In genomic region chr9:67877081-67877718, GRCm38 (mm10) we compare ENCODE assay signal across 10 mouse cellular contexts. TPM values are rescaled to one million over a fixed set of nuclear protein-coding genes. Genes with fewer than 3 reads are reported as not detected.
DNase-seq lines count a peak whose midpoint lies in the region; ATAC-seq and TF ChIP-seq lines count a peak whose summit lies in the region.
"Had no signal": no experiment of that assay in that cellular context is flagged by ENCODE, and none has a peak within 500 bp of the region (broad histone marks: within the 10 kb centered on the region; RNA-seq: fewer than 3 reads in every experiment).

No protein-coding gene starts in this region.

- H3K4me1 ChIP-seq in limb, embryonic 11.5 days (ENCODE audit: control insufficient read depth, insufficient read depth, low read length): no peaks in the 10 kb centered on the region
- no peaks in the 10 kb centered on the region for H3K4me1 ChIP-seq in midbrain, postnatal 0 days (ENCODE audit: insufficient read depth, low read length)
- H3K4me1 ChIP-seq: forebrain, embryonic 12.5 days had no signal

- WGBS in limb, embryonic 11.5 days: 46% methylated on average over 14 of the region's 14 CpGs
- WGBS in midbrain, postnatal 0 days: 91% methylated on average over 14 of the region's 14 CpGs

- TF ChIP-seq CTCF in midbrain, postnatal 0 days (IDR thresholded peaks at IDR 0.05): no peak

- no peak for ATAC-seq in limb, embryonic 11.5 days (ENCODE audit: insufficient number of reproducible peaks, low FRiP score, low TSS enrichment, low read depth)
- no peak for ATAC-seq in midbrain, postnatal 0 days (ENCODE audit: low FRiP score)

- H3K27me3 ChIP-seq in limb, embryonic 11.5 days (ENCODE audit: control insufficient read depth, insufficient read depth, low read length): no peaks in the 10 kb centered on the region
- H3K27me3 ChIP-seq in midbrain, postnatal 0 days (ENCODE audit: insufficient read depth, low read length): no peaks in the 10 kb centered on the region
- H3K27me3 ChIP-seq: forebrain, embryonic 12.5 days had no signal

- DNase-seq in spleen, adult 12 weeks (ENCODE audit: low spot score): peak; percentile 15
- no peak for DNase-seq in spleen, adult 18-20 months
- peak; percentile 37 for DNase-seq in adrenal gland, postnatal 14 days
- peak; percentile 44 for DNase-seq in limb, embryonic 11.5 days (ENCODE audit: low spot score)
- peak; percentile 30 for DNase-seq in urinary bladder, adult 2 months (ENCODE audit: low spot score)
- DNase-seq in left cerebral cortex, adult 11 months (ENCODE audit: low spot score): no peak
- DNase-seq in midbrain, postnatal 0 days (ENCODE audit: low spot score): no peak
- DNase-seq in cerebellum, adult 18-20 months: no peak

- no peak overlapping the region for H3K27ac ChIP-seq in limb, embryonic 11.5 days (replicated peaks; ENCODE audit: low read depth, low read length)
- no peak overlapping the region for H3K27ac ChIP-seq in midbrain, postnatal 0 days (ENCODE audit: low read depth, low read length)
- H3K27ac ChIP-seq: forebrain, embryonic 12.5 days had no signal

- no peak overlapping the region for H3K9ac ChIP-seq in limb, embryonic 11.5 days (ENCODE audit: low read length)
- H3K9ac ChIP-seq in midbrain, postnatal 0 days (replicated peaks; ENCODE audit: low read length, poor library complexity, severe bottlenecking): no peak overlapping the region
- H3K9ac ChIP-seq: forebrain, embryonic 12.5 days had no signal

- H3K4me3 ChIP-seq in limb, embryonic 11.5 days (ENCODE audit: low read depth, low read length): no peak overlapping the region
- no peak overlapping the region for H3K4me3 ChIP-seq in midbrain, postnatal 0 days (ENCODE audit: low read depth, low read length)
- H3K4me3 ChIP-seq: forebrain, embryonic 12.5 days had no signal

- no peak overlapping the region for H3K4me2 ChIP-seq in limb, embryonic 11.5 days (ENCODE audit: low read depth, severe bottlenecking)
- H3K4me2 ChIP-seq in midbrain, postnatal 0 days (ENCODE audit: low read depth, low read length, poor library complexity, severe bottlenecking): no peak overlapping the region
- H3K4me2 ChIP-seq: forebrain, embryonic 12.5 days had no signal

- H3K36me3 ChIP-seq in limb, embryonic 11.5 days (ENCODE audit: control insufficient read depth, insufficient read depth, low read length): peaks cover 2% of the 10 kb centered on the region; the same call in 1 of the 2 replicates
- H3K36me3 ChIP-seq in midbrain, postnatal 0 days (ENCODE audit: insufficient read depth, low read length): peaks cover 11% of the 10 kb centered on the region; the same call in 1 of the 2 replicates
- H3K36me3 ChIP-seq: forebrain, embryonic 12.5 days had no signal

- no peaks in the 10 kb centered on the region for H3K9me3 ChIP-seq in limb, embryonic 11.5 days (ENCODE audit: control insufficient read depth, low read length)
- H3K9me3 ChIP-seq in midbrain, postnatal 0 days (ENCODE audit: low read length): no peaks in the 10 kb centered on the region
- H3K9me3 ChIP-seq: forebrain, embryonic 12.5 days had no signal

RNA-seq across cellular contexts. Expression of gene Vps13c, which starts 37.0 kb away (rescaled TPM):
- 43.3 and 46.2 TPM in 2 replicates for total RNA-seq in adrenal gland, postnatal 14 days (2021)
- polyA plus RNA-seq in limb, embryonic 11.5 days (2014; fragmentation: Nextera tagmentation; extraction: Ambion mirVana): 3.1 and 4.6 TPM in 2 replicates
- polyA plus RNA-seq in urinary bladder, adult 2 months (2012; rRNA removed): 18.8 and 19.7 TPM in 2 replicates
- total RNA-seq in midbrain, postnatal 0 days (2014; rRNA removed): 31.5 and 42.8 TPM in 2 replicates
- polyA plus RNA-seq in midbrain, postnatal 0 days (2015; fragmentation: Nextera tagmentation; extraction: Ambion mirVana): 6.8 and 8.4 TPM in 2 replicates

RNA-seq across cellular contexts. Expression of gene C2cd4a, which starts 45.1 kb away (rescaled TPM):
- total RNA-seq in adrenal gland, postnatal 14 days (2021): 0.34 TPM in 1 of 2 replicates, not detected in the other
- polyA plus RNA-seq in limb, embryonic 11.5 days (2014; fragmentation: Nextera tagmentation; extraction: Ambion mirVana): 0.11 and 0.23 TPM in 2 replicates
- 0.48 and 0.59 TPM in 2 replicates for polyA plus RNA-seq in urinary bladder, adult 2 months (2012; rRNA removed)
- total RNA-seq in midbrain, postnatal 0 days (2014; rRNA removed): 0.71 and 0.99 TPM in 2 replicates
- 0.68 and 0.70 TPM in 2 replicates for polyA plus RNA-seq in midbrain, postnatal 0 days (2015; fragmentation: Nextera tagmentation; extraction: Ambion mirVana)
- total RNA-seq: heart, adult 8-10 months had no signal
- polyA plus RNA-seq: forebrain, embryonic 12.5 days had no signal

Comparison
In these comparisons a context has a peak if more than half of its experiments do, and no peak if none do; other contexts are left out.
1. DNase-seq: peak in spleen, adult 12 weeks (single experiment), adrenal gland, postnatal 14 days (single experiment), limb, embryonic 11.5 days (single experiment) and urinary bladder, adult 2 months (single experiment); none in spleen, adult 18-20 months (0 of 2), left cerebral cortex, adult 11 months (single experiment), midbrain, postnatal 0 days (single experiment) and cerebellum, adult 18-20 months (0 of 2).